Mouse (Mus musculus) embryo, embryonic 10 days (tissue): ENCODE data around the gene Defb29.

Experiments
- DNase-seq: peaks from one replicate; pipeline ENCODE4 v3.0.0-alpha.2; 2015; ENCODE audit warnings: low spot score

Defb29 gene

GRCm38 (mm10) chr2:152539944-152540710 lies at the start of gene Defb29:
Gene Defb29 (minus strand): TSS chr2:152540098.
- DNase-seq = no peak

- DNase-seq = no peak
Measured at GRCm38 (mm10) chr2:152589021-152589420, 49.1 kb upstream of the Defb29 start.

- no peak for DNase-seq
Measured at GRCm38 (mm10) chr2:152588450-152588849, 48.6 kb upstream of the Defb29 start.

GRCm38 (mm10) chr2:152586926-152587560 lies 47.1 kb upstream of the Defb29 start:
- DNase-seq = peak; percentile 28

GRCm38 (mm10) chr2:152580612-152581011 lies 40.7 kb upstream of the Defb29 start:
- DNase-seq = no peak

GRCm38 (mm10) chr2:152580107-152580506 lies 40.2 kb upstream of the Defb29 start, which contains the start of gene Defb19:
Gene Defb19 (minus strand): TSS chr2:152580312.
- DNase-seq = no peak

- DNase-seq = no peak
Measured at GRCm38 (mm10) chr2:152573484-152573883, 33.6 kb upstream of the Defb29 start.

- DNase-seq = no peak
Measured at GRCm38 (mm10) chr2:152572114-152572794, 32.4 kb upstream of the Defb29 start, which contains the start of gene Defb21. Gene Defb21 (plus strand): TSS chr2:152572744.

- no peak for DNase-seq
Measured at GRCm38 (mm10) chr2:152570313-152570712, 30.4 kb upstream of the Defb29 start.

- DNase-seq = no peak
Measured at GRCm38 (mm10) chr2:152569881-152570280, 30.0 kb upstream of the Defb29 start.

GRCm38 (mm10) chr2:152569038-152569437 lies 29.1 kb upstream of the Defb29 start, which contains the start of gene Gm17416:
Gene Gm17416 (plus strand): TSS chr2:152569338.
- no peak for DNase-seq

GRCm38 (mm10) chr2:152556655-152557054 lies 16.8 kb upstream of the Defb29 start:
- no peak for DNase-seq

GRCm38 (mm10) chr2:152553774-152554423 lies 14.0 kb upstream of the Defb29 start:
- peak; percentile 86 for DNase-seq

- no peak for DNase-seq
Measured at GRCm38 (mm10) chr2:152548124-152548523, 8.2 kb upstream of the Defb29 start.

- peak; percentile 62 for DNase-seq
Measured at GRCm38 (mm10) chr2:152544691-152545090, 4.8 kb upstream of the Defb29 start.

- no peak for DNase-seq
Measured at GRCm38 (mm10) chr2:152543478-152543877, 3.6 kb upstream of the Defb29 start.

- no peak for DNase-seq
Measured at GRCm38 (mm10) chr2:152542897-152543296, 3.0 kb upstream of the Defb29 start.

GRCm38 (mm10) chr2:152541979-152542378 lies 2.1 kb upstream of the Defb29 start:
- no peak for DNase-seq

GRCm38 (mm10) chr2:152517981-152518380 lies 21.9 kb downstream of the Defb29 start, which contains the start of gene Defb28:
Gene Defb28 (plus strand): TSS chr2:152518255.
- no peak for DNase-seq

GRCm38 (mm10) chr2:152516084-152516483 lies 23.8 kb downstream of the Defb29 start:
- no peak for DNase-seq

GRCm38 (mm10) chr2:152511592-152511991 lies 28.3 kb downstream of the Defb29 start, which contains the start of gene Defb26:
Gene Defb26 (minus strand): TSS chr2:152511692.
- DNase-seq = no peak

GRCm38 (mm10) chr2:152503950-152504349 lies 35.9 kb downstream of the Defb29 start:
- no peak for DNase-seq
